Mouse (Mus musculus) heart, embryonic 11.5 days (tissue): ENCODE measurements at regions not wholly inside any gene's neighbourhood (a gene's known extent, or its start where the extent isn't known, plus 50 kb on each side); places are given as distances from the start of the nearest gene placed in this dataset.

Experiments
- ATAC-seq: fragments of 200-750 bp; cut with Nextera tagmentation; replicated peaks from 2 replicates; pipeline ENCODE4 v1.8.0; 2017; ENCODE audit warnings: moderate library complexity; ENCODE audit not compliant: insufficient number of reproducible peaks, low FRiP score, low TSS enrichment
- H3K27ac ChIP-seq: fragments of 300-500 bp; sonication (generic); 2 replicates; pipeline ENCODE4 v1.5.1; 2014; ENCODE audit warnings: mild to moderate bottlenecking, low read depth, low read length
- H3K27me3 ChIP-seq: fragments of 300-500 bp; sonication (generic); 2 replicates; pipeline ENCODE4 v1.6.1; 2014; ENCODE audit warnings: mild to moderate bottlenecking, low read length, mixed read lengths; ENCODE audit not compliant: control insufficient read depth, insufficient read depth
- H3K36me3 ChIP-seq: fragments of 300-500 bp; sonication (generic); 2 replicates; pipeline ENCODE4 v1.6.1; 2014; ENCODE audit warnings: mild to moderate bottlenecking, low read length, moderate library complexity, mixed read lengths; ENCODE audit not compliant: control insufficient read depth, insufficient read depth
- H3K4me1 ChIP-seq: fragments of 300-500 bp; sonication (generic); 2 replicates; pipeline ENCODE4 v1.6.1; 2014; ENCODE audit warnings: low read length; ENCODE audit not compliant: control insufficient read depth, insufficient read depth
- H3K4me2 ChIP-seq: fragments of 300-500 bp; sonication (generic); 2 replicates; pipeline ENCODE4 v1.6.1; 2014; ENCODE audit warnings: mild to moderate bottlenecking, moderate library complexity
- H3K4me3 ChIP-seq: fragments of 300-500 bp; sonication (generic); 2 replicates; pipeline ENCODE4 v1.5.1; 2014; ENCODE audit warnings: low read depth, low read length
- H3K9ac ChIP-seq: fragments of 300-500 bp; sonication (generic); 2 replicates; pipeline ENCODE4 v1.6.1; 2014; ENCODE audit warnings: mild to moderate bottlenecking, low read depth, low read length, moderate library complexity
- H3K9me3 ChIP-seq: fragments of 300-500 bp; sonication (generic); replicated peaks from 2 replicates; pipeline ENCODE4 v1.6.1; 2016; ENCODE audit warnings: low read length; ENCODE audit not compliant: control insufficient read depth
- WGBS: fragments of 180-500 bp; shearing (Covaris S2); extraction: QIAGEN DNeasy Blood & Tissue Kit; methylation state at CpG from one replicate; pipeline ENCODE4 v1.1.7; 2014; ENCODE audit not compliant: insufficient replicate concordance; 5-methylcytosine and 5-hydroxymethylcytosine counted together

- no peaks in the 10 kb centered on the region for H3K4me1 ChIP-seq
- no peaks in the 10 kb centered on the region for H3K9me3 ChIP-seq
- no peak overlapping the region for H3K27ac ChIP-seq
- no peak overlapping the region for H3K9ac ChIP-seq
- H3K4me3 ChIP-seq = no peak overlapping the region
- WGBS = 72% methylated on average over 3 of the region's 3 CpGs
- no peak for ATAC-seq
- no peak overlapping the region for H3K4me2 ChIP-seq
- H3K36me3 ChIP-seq = no peaks in the 10 kb centered on the region
- no peaks in the 10 kb centered on the region for H3K27me3 ChIP-seq
These were observed 62.7 kb upstream of the Arhgap11a start for GRCm38 (mm10) chr2:113911188-113911587.

DNA sequence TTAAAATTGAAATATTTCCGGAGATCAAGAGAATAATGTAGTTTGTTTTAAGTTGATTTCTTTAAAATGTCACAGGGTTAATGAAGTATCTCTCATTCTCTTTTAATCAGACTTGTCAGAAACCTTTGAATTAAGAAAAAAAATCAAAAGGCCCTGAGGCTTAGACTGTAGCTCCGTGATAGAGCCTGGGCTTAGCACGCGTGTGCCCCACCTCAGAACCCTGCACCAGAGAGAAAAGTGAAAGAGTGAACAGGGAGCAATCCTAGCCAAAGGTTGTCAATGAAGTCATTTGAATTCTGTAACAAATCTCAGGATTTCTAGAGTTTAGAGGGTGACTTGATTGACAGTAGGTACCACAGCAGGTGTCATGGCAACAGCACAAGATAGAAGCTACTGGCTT, 61.0 kb upstream of the Arhgap11a start:
- ATAC-seq = no peak
- 87% methylated on average over 4 of the region's 4 CpGs for WGBS
- H3K9ac ChIP-seq = no peak overlapping the region
- H3K27me3 ChIP-seq = no peaks in the 10 kb centered on the region
- no peak overlapping the region for H3K4me3 ChIP-seq
- no peak overlapping the region for H3K4me2 ChIP-seq
- no peak overlapping the region for H3K27ac ChIP-seq
- H3K4me1 ChIP-seq = no peaks in the 10 kb centered on the region
- no peaks in the 10 kb centered on the region for H3K9me3 ChIP-seq
- H3K36me3 ChIP-seq = no peaks in the 10 kb centered on the region

DNA sequence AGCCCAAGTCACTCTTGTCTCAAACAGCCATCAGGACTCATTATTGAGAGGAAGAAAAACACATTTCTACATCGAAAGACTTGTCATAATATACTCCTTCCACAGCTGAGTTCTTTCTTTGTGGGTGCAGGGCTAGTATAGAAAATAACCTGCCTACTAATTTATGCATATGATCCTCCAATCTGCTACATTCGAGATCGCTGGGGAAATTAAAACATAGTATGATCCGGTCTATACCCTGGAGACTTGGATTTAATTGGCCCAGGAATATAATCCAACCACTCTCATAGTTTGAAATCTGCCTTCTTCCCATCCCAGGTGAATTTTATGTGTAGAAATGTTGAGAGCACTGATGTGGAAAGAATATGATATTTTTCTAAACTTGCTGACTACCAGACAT, 60.2 kb upstream of the Arhgap11a start:
- H3K4me1 ChIP-seq = no peaks in the 10 kb centered on the region
- H3K4me3 ChIP-seq = no peak overlapping the region
- 83% methylated on average over 4 of the region's 4 CpGs for WGBS
- no peaks in the 10 kb centered on the region for H3K27me3 ChIP-seq
- no peaks in the 10 kb centered on the region for H3K9me3 ChIP-seq
- no peak overlapping the region for H3K4me2 ChIP-seq
- no peak for ATAC-seq
- no peak overlapping the region for H3K9ac ChIP-seq
- no peaks in the 10 kb centered on the region for H3K36me3 ChIP-seq
- no peak overlapping the region for H3K27ac ChIP-seq

DNA sequence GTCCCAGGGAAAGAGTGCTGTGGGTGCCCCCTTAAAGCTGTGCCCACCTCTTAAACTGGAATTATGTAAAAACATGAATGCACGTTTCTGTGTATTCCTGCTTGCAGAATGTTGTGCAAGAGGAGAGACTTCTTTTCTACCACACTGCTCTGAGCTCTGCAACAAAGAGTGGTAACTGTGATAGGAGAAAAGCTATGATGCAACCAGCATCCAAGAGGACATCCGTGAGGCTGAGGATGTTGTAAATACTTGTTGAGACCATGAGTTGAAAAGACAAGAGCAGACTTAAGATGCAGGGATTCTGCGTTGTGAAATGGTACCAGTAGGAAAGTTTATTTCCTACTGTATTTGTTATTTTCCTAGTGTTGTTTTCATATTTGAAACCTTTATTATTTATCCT, 56.0 kb upstream of the Arhgap11a start:
- peaks cover 5% of the 10 kb centered on the region; the same call in 1 of the 2 replicates for H3K4me1 ChIP-seq
- no peak overlapping the region for H3K4me2 ChIP-seq
- H3K27ac ChIP-seq = no peak overlapping the region
- WGBS = 66% methylated on average over 3 of the region's 3 CpGs
- no peak overlapping the region for H3K4me3 ChIP-seq
- H3K9ac ChIP-seq = no peak overlapping the region
- no peak for ATAC-seq
- no peaks in the 10 kb centered on the region for H3K9me3 ChIP-seq
- no peaks in the 10 kb centered on the region for H3K36me3 ChIP-seq
- H3K27me3 ChIP-seq = no peaks in the 10 kb centered on the region

- Histone ChIP-seq H3K27me3 (no peaks in the 10 kb centered on the region), H3K4me2 (no peak overlapping the region), H3K9ac (no peak overlapping the region), H3K4me1 (peaks cover 5% of the 10 kb centered on the region; the same call in 1 of the 2 replicates), H3K36me3 (no peaks in the 10 kb centered on the region), H3K9me3 (no peaks in the 10 kb centered on the region), H3K4me3 (no peak overlapping the region), H3K27ac (no peak overlapping the region)
- no peak for ATAC-seq
These were observed 55.4 kb upstream of the Arhgap11a start for GRCm38 (mm10) chr2:113903865-113904264.

DNA sequence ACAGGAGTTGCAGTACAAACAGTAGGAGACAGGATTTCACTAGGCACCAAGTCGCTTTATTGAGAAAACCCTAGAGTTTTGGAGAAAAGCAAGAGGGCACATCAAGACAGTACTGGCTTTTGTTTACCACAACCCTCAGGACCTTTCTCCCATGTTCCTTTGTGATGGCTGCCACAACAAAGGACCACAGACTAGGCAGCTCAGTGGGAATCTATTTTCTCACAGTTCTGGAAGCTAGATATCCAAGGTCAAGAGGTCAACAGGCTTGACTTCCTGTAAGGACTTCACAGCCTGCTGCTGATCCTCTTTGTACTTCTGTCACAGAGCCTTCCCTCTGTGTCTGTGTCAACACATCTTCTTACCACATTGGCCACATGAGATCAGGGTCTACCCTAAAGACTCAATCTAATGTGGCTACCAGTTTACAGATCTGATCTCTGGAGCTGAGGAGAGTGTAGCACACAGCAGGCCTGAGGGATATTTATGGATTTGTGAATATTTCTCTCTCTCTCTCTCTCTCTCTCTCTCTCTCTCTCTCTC, 54.6 kb upstream of the Arhgap11a start:
- no peaks in the 10 kb centered on the region for H3K27me3 ChIP-seq
- WGBS = 60% methylated on average over 1 of the region's 1 CpGs
- H3K9me3 ChIP-seq = no peaks in the 10 kb centered on the region
- no peak overlapping the region for H3K4me2 ChIP-seq
- peaks cover 5% of the 10 kb centered on the region; the same call in 1 of the 2 replicates for H3K4me1 ChIP-seq
- no peak overlapping the region for H3K4me3 ChIP-seq
- 0 out of 2 replicates have a peak, but pooled peaks have one; percentile 15 for ATAC-seq
- H3K36me3 ChIP-seq = no peaks in the 10 kb centered on the region
- no peak overlapping the region for H3K27ac ChIP-seq
- no peak overlapping the region for H3K9ac ChIP-seq

GRCm38 (mm10) chr2:113902406-113902805, 53.9 kb upstream of the Arhgap11a start:
- ATAC-seq = no peak
- H3K27me3 ChIP-seq = no peaks in the 10 kb centered on the region
- H3K4me1 ChIP-seq = peaks cover 5% of the 10 kb centered on the region; the same call in 1 of the 2 replicates
- no peak overlapping the region for H3K4me3 ChIP-seq
- H3K9ac ChIP-seq = no peak overlapping the region
- H3K27ac ChIP-seq = no peak overlapping the region
- H3K9me3 ChIP-seq = no peaks in the 10 kb centered on the region
- H3K4me2 ChIP-seq = no peak overlapping the region
- no peaks in the 10 kb centered on the region for H3K36me3 ChIP-seq

DNA sequence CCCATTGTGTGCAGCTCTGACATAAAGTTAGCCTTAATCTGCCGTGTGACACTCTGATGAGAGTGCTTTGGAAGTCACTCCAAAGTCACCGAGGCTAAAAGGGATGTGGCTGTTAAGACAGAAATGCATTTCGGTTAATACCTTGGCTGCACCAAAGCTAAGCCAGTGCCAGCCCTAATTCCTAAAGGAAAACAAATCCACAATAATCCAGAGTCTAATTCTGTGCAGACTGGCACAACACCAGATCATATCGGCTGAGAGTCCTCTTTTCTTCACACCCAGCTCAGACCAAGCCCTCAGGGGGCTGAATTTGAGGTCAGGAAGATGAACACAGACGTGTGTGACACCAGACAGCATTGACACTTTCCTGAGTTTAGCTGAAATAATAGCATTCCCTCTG, 52.0 kb upstream of the Arhgap11a start:
- Histone ChIP-seq H3K4me3 (no peak overlapping the region), H3K4me2 (no peak overlapping the region), H3K27ac (no peak overlapping the region), H3K36me3 (no peaks in the 10 kb centered on the region), H3K27me3 (no peaks in the 10 kb centered on the region), H3K9ac (no peak overlapping the region), H3K4me1 (peaks cover 5% of the 10 kb centered on the region; the same call in 1 of the 2 replicates), H3K9me3 (no peaks in the 10 kb centered on the region)
- 40% methylated on average over 5 of the region's 5 CpGs for WGBS
- no peak for ATAC-seq

GRCm38 (mm10) chr2:113898747-113899146, 50.3 kb upstream of the Arhgap11a start:
- no peak overlapping the region for H3K27ac ChIP-seq
- H3K4me3 ChIP-seq = no peak overlapping the region
- no peaks in the 10 kb centered on the region for H3K27me3 ChIP-seq
- H3K4me1 ChIP-seq = peaks cover 5% of the 10 kb centered on the region; the same call in 1 of the 2 replicates
- ATAC-seq = no peak
- no peaks in the 10 kb centered on the region for H3K36me3 ChIP-seq
- H3K9ac ChIP-seq = no peak overlapping the region
- 44% methylated on average over 6 of the region's 6 CpGs for WGBS
- no peaks in the 10 kb centered on the region for H3K9me3 ChIP-seq
- no peak overlapping the region for H3K4me2 ChIP-seq
